Mouse (Mus musculus) B cell, adult 62 days (primary cell): ENCODE data around the gene Rbmx2. TPM values are rescaled to one million over a fixed set of nuclear protein-coding genes. Genes with fewer than 3 reads are reported as not detected.

Experiments
- total RNA-seq: library from RNA; stranded (reverse); gene quantifications from 4 replicates; pipeline ENCODE4 v1.2.4, GENCODE M21; 2023

Rbmx2 gene
- 5.2 to 10.1 TPM (median 7.2 TPM) in 4 replicates for total RNA-seq

GRCm38 (mm10) chrX:48694864-48695371, at the start of gene Rbmx2:
Gene Rbmx2 (plus strand): TSS chrX:48695004.

DNA sequence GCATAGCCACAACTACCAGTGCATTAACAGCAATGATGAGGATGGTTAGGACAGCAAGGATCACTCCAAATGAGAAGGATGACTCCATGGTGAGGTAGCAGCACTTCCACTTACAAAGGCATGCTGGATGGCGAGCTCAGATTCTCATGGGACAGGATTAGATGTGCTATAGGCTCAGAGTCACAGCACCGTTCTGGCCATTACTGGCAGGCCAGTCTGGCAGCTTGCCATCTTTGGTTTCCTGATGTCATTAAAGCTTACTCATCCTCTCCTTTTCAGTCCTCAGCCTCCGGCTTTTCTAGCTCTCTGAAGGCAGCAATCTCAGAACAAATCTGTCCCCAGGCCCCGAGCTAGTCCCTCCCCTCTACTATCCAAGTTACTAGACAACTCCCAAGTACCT, 20.6 kb upstream of the Rbmx2 start, which contains the start of gene Gpr119:
Gene Gpr119, minus strand, starts transcription at position 308 of the 400 bp plus-strand sequence.

Other genes with a start within 250 kb of the Rbmx2 start
- 89.7 to 97.3 TPM (median 93.8 TPM) in 4 replicates for gene Elf4, start 231.9 kb upstream of the Rbmx2 start, total RNA-seq
- gene Aifm1, start 181.4 kb upstream of the Rbmx2 start, total RNA-seq = 24.1 to 26.9 TPM (median 25.0 TPM) in 4 replicates
- gene Rab33a, start 175.7 kb upstream of the Rbmx2 start, total RNA-seq = 0.50 TPM in 1 of 4 replicates, not detected in the others
- gene Zfp280c, start 100.5 kb upstream of the Rbmx2 start, total RNA-seq = 28.1 to 31.3 TPM (median 29.5 TPM) in 4 replicates
- gene Slc25a14, start 71.6 kb upstream of the Rbmx2 start, total RNA-seq = 3.6 to 7.8 TPM (median 5.3 TPM) in 4 replicates
- gene Gpr119, start 20.5 kb upstream of the Rbmx2 start, total RNA-seq = not detected in 4 replicates
- not detected in 4 replicates for gene Gm595, start 182.7 kb downstream of the Rbmx2 start, total RNA-seq